Mouse (Mus musculus) bone marrow, adult 2 months (tissue): ENCODE measurements around the gene Tacc2. TPM values are rescaled to one million over a fixed set of nuclear protein-coding genes. Genes with fewer than 3 reads are reported as not detected.

Experiments
- H3K27ac ChIP-seq: fragments of 200-500 bp; 2 replicates; pipeline ENCODE4 v1.5.1; 2012; ENCODE audit warnings: low read depth, mild to moderate bottlenecking, control low read depth, inconsistent platforms, low read length; ENCODE audit not compliant: control insufficient read depth, poor library complexity, insufficient read depth
- H3K4me1 ChIP-seq: fragments of 200-500 bp; 2 replicates; pipeline ENCODE4 v1.6.1; 2011; ENCODE audit warnings: low read length; ENCODE audit not compliant: control insufficient read depth, insufficient read depth
- H3K4me3 ChIP-seq: fragments of 200-500 bp; replicated peaks from 2 replicates; pipeline ENCODE3; 2011; ENCODE audit warnings: mild to moderate bottlenecking, low read depth, low read length, control low read depth; ENCODE audit not compliant: control insufficient read depth
- CTCF ChIP-seq: fragments of 200-500 bp; IDR thresholded peaks from 2 replicates; pipeline ENCODE4 v1.5.1; 2011; ENCODE audit warnings: low read length, control low read depth; ENCODE audit not compliant: control insufficient read depth, insufficient read depth
- POLR2A ChIP-seq: fragments of 200-500 bp; IDR thresholded peaks from 2 replicates; pipeline ENCODE4 v1.6.1; 2011; ENCODE audit warnings: low read depth, mild to moderate bottlenecking, control low read depth, low read length, borderline replicate concordance; ENCODE audit not compliant: control insufficient read depth
- WGBS: fragments of 180-500 bp; shearing (Covaris S2); methylation state at CpG from one replicate; pipeline ENCODE4 v1.1.7; 2018; 5-methylcytosine and 5-hydroxymethylcytosine counted together
- polyA plus RNA-seq: library from polyadenylated mRNA; stranded (reverse); fragments of >200 nt; gene quantifications from 2 replicates; pipeline ENCODE4 v1.2.4, GENCODE M21; 2011; ENCODE audit warnings: low replicate concordance; ENCODE audit not compliant: missing spikeins, insufficient read depth, insufficient read length

Gene Tacc2
- polyA plus RNA-seq, 1 experiment = 12.0 TPM

DNA sequence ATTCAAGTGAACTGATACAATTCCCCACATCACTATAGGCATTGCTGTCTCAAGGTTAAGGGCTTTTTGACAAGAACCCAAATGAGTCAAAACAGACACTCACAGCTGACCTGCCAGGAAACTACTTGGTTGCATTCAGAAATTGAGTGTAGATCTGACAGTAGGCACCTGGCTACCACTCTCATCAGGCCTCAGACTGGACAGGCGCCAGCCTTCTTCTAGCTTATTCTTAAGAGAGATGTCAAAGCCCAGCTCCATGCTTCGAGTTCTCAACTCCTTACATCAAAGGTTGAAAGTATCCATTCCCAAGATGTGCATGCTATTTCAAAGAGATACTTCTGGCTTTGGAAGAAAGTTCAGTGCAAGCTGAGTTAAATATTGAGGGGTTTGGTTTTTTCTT lies 128.0 kb downstream of the Tacc2 start:
- Histone ChIP-seq H3K27ac (no peak overlapping the region), H3K4me1 (no peaks in the 10 kb centered on the region; the same call in 1 of the 2 replicates), H3K4me3 (no peak overlapping the region)
- TF ChIP-seq POLR2A = no peak
- no peak for TF ChIP-seq CTCF
- WGBS = 73% methylated on average over 2 of the region's 2 CpGs

GRCm38 (mm10) chr7:130708940-130709339 lies 131.7 kb downstream of the Tacc2 start:
- WGBS = 82% methylated on average over 9 of the region's 9 CpGs
- TF ChIP-seq POLR2A (no peak), CTCF (no peak)
- Histone ChIP-seq H3K4me3 (no peak overlapping the region), H3K4me1 (no peaks in the 10 kb centered on the region), H3K27ac (no peak overlapping the region)

DNA sequence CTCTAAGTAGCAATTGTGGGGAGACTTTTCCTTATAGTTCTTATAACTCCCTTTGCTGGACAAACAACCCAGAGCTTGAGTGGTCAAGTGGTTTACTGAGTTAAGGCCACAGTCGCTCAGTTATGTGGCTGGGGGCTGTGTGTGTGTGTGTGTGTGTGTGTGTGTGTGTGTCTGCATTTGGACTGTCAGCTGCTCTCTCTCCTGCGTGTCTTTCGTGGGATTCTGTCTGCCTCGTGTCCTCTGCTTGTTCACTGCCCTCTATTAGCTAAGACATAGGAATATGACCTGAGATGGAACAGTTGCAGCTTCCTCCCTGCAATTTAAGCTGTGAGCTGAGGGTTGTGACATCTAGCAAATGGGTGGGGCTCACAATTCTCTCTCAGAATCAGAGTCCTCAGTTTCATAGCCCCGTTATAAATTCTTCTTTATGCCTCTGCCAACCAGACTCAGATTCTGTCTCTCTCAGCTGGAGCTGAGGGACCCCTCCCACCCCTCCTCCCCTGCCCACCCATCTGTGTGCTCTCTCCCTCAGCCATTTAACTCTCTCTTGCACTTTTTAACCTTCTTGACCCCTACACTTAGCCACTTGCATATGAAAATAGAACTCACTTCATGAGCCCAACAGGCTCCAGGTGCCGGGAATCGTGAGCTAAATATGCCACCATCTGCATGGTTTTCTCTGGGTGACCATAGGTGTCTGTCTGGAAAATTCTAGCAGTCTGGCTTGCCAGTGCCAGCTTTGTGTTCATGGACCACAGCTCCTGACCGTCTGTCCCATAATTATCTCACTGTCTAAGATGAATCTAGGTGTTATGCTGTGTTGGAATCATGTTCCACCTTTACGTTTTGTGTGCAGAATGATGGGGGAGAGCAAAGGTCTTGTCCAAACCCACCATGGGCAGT lies 132.4 kb downstream of the Tacc2 start:
- no peak overlapping the region for H3K4me3 ChIP-seq
- no peak overlapping the region for H3K27ac ChIP-seq
- no peaks in the 10 kb centered on the region for H3K4me1 ChIP-seq
- TF ChIP-seq POLR2A (no peak), CTCF (no peak)
- WGBS = 65% methylated on average over 9 of the region's 9 CpGs

DNA sequence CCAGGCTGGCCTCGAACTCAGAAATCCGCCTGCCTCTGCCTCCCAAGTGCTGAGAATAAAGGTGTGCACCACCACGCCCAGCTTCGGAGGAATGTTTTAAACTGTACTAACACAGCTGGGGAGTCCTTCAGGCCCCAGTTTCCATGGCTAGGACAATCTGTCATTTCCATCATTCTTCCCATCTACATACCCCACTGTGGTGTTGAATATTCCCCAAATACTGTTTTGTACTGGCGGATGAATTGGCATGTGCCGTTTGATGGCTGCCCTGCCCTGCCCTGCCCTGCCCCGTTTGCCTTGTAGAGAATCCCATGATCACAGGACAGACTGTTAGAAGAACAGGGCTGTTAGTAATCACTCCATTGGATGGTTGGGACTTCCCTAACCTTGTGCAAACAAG lies 134.6 kb downstream of the Tacc2 start:
- WGBS = 73% methylated on average over 7 of the region's 7 CpGs
- Histone ChIP-seq H3K4me3 (no peak overlapping the region), H3K4me1 (no peaks in the 10 kb centered on the region), H3K27ac (no peak overlapping the region)
- no peak for TF ChIP-seq CTCF
- TF ChIP-seq POLR2A = no peak

DNA sequence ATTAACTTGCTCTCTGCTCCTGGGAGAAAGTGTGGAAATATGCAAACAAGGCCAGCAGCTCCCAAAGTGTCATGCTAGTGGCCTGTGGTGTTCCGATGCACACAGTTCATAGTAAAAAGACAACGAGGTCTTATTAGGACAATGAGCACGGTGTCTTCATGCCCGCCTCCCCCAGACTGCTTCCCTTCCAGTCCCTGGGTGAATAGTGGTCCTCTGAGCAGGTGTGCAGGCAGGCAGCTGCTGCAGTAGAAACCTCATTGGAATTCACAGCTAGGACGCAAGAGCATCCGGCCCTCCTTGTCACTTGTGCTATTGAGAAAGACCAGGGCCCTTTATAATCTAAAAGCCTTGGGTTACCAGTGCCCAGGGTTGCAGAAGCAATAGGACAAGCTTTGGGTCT lies 136.1 kb downstream of the Tacc2 start:
- Histone ChIP-seq H3K27ac (no peak overlapping the region), H3K4me1 (no peaks in the 10 kb centered on the region), H3K4me3 (no peak overlapping the region)
- WGBS = 83% methylated on average over 6 of the region's 6 CpGs
- no peak for TF ChIP-seq CTCF
- TF ChIP-seq POLR2A = no peak

DNA sequence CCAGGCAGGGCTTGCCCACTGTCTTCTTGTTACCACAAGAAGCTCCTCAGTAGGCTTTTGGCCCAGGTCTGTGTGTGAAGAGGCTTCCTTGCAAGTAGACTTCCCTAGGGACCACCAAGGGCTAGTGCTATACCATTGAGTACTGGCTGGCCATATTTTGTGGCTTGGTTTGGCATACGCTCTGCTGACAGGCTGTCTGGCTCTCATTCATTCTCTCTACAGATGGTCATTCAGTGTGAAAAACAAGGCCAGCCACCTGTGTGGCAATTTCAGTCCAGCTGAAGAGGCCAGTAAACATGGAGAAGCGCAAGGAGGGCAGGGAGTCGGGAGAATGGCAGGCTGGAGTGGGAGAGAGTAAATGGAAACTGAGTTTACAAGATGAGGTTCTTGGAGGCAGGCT lies 138.2 kb downstream of the Tacc2 start:
- Histone ChIP-seq H3K4me3 (no peak overlapping the region), H3K27ac (no peak overlapping the region), H3K4me1 (no peaks in the 10 kb centered on the region)
- TF ChIP-seq POLR2A = no peak
- no peak for TF ChIP-seq CTCF
- 87% methylated on average over 3 of the region's 3 CpGs for WGBS

GRCm38 (mm10) chr7:130716341-130716740 lies 139.1 kb downstream of the Tacc2 start:
- TF ChIP-seq CTCF (no peak), POLR2A (no peak)
- no peak overlapping the region for H3K27ac ChIP-seq
- H3K4me1 ChIP-seq = no peaks in the 10 kb centered on the region
- WGBS = 74% methylated on average over 4 of the region's 4 CpGs
- no peak overlapping the region for H3K4me3 ChIP-seq

DNA sequence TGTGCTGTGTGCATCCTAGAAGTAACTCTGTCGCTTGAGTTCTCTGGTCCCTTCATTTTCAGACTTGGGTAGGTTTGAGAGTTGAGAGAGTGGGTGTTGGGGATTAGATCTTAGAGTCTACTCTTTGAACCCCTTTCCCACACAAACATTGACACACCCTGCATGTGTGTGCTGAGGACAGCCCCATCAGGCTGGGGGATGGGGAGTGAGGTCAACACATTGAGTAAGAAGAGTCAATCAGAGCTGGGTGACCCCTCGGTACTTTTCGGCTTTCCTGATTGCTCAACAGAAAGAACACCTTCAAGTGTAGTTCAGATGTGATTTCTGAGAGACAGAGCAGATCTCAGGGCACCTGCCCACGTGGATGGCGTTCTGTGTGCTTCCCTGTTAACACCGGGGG lies 139.8 kb downstream of the Tacc2 start:
- Histone ChIP-seq H3K4me1 (no peaks in the 10 kb centered on the region), H3K4me3 (no peak overlapping the region), H3K27ac (no peak overlapping the region)
- TF ChIP-seq CTCF (no peak), POLR2A (no peak)
- 80% methylated on average over 6 of the region's 6 CpGs for WGBS
